Mouse (Mus musculus): ENCODE data around the gene Hic1. TPM values are rescaled to one million over a fixed set of nuclear protein-coding genes. Genes with fewer than 3 reads are reported as not detected.
A peak's percentile ranks its signal among the peaks of the same experiment; 100 is the strongest.

Gene Hic1
- polyA plus RNA-seq, 1 experiment from 2014 or later = 1.8 TPM

DNA sequence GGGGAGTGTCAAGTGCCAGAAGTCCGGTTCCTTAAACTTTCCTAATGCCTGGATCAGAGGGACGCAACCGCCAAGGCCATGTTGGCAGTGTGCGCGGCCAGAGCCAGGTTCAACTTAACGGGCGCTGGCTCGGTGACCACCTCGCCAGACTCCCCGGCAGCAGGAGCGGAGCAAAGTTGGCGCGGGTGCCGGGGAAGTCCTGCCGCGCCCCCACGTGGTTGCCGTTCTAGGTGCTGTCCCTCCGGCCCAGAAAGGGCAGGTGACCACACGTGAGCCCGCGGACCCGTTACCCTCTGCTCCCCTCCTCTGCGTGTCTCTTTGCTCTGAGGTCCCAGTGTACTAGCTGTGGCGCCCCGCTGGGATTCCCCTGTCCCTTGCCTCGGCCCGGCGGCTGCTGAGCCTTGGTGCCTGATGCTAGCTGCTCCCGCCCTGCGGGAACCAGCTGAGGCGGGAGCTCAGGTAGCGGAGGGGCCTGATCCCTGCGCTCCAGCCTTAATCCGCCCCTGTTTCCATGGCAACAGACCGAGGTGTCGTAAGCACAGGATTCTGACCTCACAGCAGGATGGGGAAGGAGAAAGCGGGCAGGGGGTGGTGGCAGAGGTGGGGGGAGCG lies 25.6 kb upstream of the Hic1 start:
- WGBS = 0% methylated on average over 39 of the region's 39 CpGs
- ATAC-seq = peak; percentile 47; the same call in 1 of the 2 replicates
- Histone ChIP-seq H3K27ac (ENCODE audit: low read length) (peak overlapping the region; percentile 74), H3K9ac (ENCODE audit: low read depth, low read length) (peak overlapping the region; percentile 72), H3K27me3 (ENCODE audit: control insufficient read depth, insufficient read depth, low read depth, low read length) (no peaks in the 10 kb centered on the region), H3K4me3 (ENCODE audit: low read depth, low read length) (peak overlapping the region; percentile 64), H3K4me1 (ENCODE audit: control insufficient read depth, insufficient read depth, low read length) (peaks cover 25% of the 10 kb centered on the region), H3K4me2 (ENCODE audit: low read length) (peak overlapping the region; percentile 57), H3K36me3 (ENCODE audit: control insufficient read depth, insufficient read depth, low read length) (no peaks in the 10 kb centered on the region), H3K9me3 (replicated peaks; ENCODE audit: control insufficient read depth, low read length, poor library complexity, severe bottlenecking) (no peaks in the 10 kb centered on the region)

DNA sequence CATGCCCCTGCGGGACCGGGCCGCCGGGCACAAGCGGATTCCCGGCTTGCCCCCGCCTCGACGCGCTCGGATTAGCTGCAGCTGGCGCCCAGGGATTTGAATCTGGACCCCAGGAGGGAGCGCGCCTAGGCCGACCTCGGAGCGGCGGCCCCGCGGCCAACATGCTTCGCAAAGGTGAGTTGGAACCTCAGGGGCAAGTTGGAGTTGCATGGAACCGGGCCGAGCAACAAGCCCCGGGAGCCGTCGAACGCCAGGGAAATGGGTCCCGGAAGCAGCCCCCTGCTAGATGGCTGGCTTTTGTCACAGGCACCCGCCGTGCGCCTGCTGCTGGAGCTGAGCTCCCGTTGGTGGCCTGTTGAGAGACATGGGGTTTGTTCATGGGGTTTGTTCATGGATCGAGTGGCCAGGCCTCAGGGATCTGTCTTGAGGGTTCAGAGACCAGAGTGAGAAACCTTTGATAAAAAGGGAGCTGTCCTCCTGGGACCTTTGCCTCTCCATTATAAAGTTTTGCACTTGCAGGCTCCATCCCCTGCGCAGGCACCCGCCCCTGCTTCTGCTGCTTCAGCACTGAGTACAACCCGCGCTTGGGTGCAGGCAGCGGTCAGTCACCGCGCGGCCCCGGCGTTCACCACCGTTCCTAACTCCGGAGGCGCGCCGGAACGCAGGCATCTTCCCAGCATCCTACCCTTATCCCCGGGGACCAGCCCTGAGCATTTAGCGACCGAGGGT lies 25.0 kb upstream of the Hic1 start:
- Histone ChIP-seq H3K4me2 (ENCODE audit: low read length) (peak overlapping the region; percentile 57), H3K4me1 (ENCODE audit: control insufficient read depth, insufficient read depth, low read length) (peaks cover 31% of the 10 kb centered on the region), H3K9me3 (replicated peaks; ENCODE audit: control insufficient read depth, low read length, poor library complexity, severe bottlenecking) (no peaks in the 10 kb centered on the region), H3K9ac (ENCODE audit: low read depth, low read length) (peak overlapping the region; percentile 72), H3K27me3 (ENCODE audit: control insufficient read depth, insufficient read depth, low read depth, low read length) (no peaks in the 10 kb centered on the region), H3K36me3 (ENCODE audit: control insufficient read depth, insufficient read depth, low read length) (no peaks in the 10 kb centered on the region), H3K4me3 (ENCODE audit: low read depth, low read length) (peak overlapping the region; percentile 64), H3K27ac (ENCODE audit: low read length) (peak overlapping the region; percentile 74)
- ATAC-seq = no peak
- under 1% methylated on average over 49 of the region's 52 CpGs for WGBS

DNA sequence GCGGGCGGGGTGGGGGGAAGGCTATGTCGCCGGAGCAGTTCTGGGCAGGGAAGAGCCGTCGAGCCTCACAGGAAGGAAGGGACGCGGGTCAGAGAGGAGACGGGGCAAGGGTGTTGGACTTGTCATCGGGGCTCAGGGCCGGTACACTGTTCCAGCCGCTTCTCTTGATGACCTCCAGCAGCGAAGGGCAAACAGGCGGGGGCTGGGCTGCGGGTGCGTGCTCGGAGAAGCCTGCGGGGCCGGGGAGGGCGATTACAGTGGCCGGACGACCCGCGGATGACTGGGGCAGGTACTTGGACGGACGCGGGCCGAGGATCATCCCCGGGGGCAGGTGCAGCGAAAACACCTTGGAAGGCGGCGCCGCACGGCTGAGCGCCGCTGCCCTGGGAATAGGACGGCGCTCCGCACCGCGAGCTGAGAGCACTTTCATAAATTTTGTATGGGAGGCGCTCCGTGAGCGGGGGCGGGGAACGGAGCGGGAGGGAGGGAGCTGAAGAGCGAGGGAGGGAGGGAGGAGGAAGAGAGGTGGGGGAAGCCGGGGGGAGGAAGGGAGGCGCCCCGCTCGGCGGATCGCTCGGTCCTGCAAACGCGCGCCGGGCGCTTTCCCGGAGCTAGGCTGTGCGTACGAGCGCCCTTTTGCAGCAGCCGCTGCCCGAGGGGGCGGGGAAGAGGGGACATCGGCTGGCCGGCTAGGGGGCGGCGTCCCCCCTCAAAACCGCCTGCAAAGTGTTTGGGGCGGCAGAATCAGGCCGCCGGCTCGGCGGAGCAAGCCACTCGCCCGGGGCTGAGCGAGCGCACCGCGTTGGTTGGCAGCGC lies 24.1 kb upstream of the Hic1 start, which contains the start of gene Rtn4rl1:
Rtn4rl1 (plus strand) TSS at position 528 of the 816 bp plus-strand sequence.
- ATAC-seq = 0 out of 2 replicates have a peak, but pooled peaks have one; percentile 5
- Histone ChIP-seq H3K27ac (ENCODE audit: low read length) (peak within 1 kb of the TSS; percentile 74), H3K9ac (ENCODE audit: low read depth, low read length) (peak within 1 kb of the TSS; percentile 72), H3K4me3 (ENCODE audit: low read depth, low read length) (peak within 1 kb of the TSS; percentile 64), H3K27me3 (ENCODE audit: control insufficient read depth, insufficient read depth, low read depth, low read length) (no peaks in the 10 kb centered on the region), H3K36me3 (ENCODE audit: control insufficient read depth, insufficient read depth, low read length) (no peaks in the 10 kb centered on the region), H3K4me1 (ENCODE audit: control insufficient read depth, insufficient read depth, low read length) (peaks cover 34% of the 10 kb centered on the region), H3K4me2 (ENCODE audit: low read length) (peak within 1 kb of the TSS; percentile 57), H3K9me3 (replicated peaks; ENCODE audit: control insufficient read depth, low read length, poor library complexity, severe bottlenecking) (no peaks in the 10 kb centered on the region)
- under 1% methylated on average over 77 of the region's 84 CpGs for WGBS

DNA sequence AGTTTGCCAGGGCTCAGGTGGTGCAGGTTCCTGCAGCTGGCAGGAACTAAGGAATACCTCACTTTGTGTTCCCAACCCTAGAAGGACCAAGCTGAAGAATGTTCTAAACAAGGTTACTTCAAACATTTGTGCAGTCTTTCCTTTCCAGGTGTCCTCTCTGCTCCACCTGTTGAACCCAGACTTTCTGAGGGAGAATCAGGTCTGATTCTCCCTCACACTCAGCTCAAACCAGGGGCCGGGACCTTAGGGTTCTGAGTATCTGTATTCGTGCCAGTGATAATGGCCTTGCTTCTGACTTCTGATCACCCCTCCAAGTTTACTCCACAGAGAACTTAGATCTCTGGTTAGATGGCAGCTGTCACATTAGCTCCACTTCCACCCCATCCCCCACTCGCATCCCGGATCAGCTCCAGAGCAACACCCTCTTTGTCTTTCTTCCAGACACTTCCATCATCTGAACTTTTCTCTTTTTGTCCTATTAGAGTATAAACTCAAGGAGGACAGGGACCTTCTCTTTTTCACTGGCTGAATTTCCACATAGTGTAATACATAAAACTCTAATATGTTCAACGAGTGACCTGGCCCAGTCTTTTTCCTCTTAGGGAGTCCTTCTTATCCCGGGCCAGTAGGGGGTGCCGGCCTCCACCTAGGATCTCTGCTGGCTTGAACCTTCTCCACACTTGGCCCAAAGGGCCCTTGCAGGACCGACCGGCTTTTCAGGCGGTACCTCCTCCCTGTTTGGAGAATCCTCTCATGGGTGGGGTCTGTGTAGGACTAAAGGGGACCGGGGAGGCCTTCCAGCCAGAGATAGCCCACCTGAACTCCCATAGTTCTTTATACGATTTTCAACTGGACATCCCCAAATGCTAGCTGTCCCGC lies 23.3 kb upstream of the Hic1 start:
- Histone ChIP-seq H3K4me1 (ENCODE audit: control insufficient read depth, insufficient read depth, low read length) (peaks cover 33% of the 10 kb centered on the region), H3K4me3 (ENCODE audit: low read depth, low read length) (peak overlapping the region; percentile 64), H3K27me3 (ENCODE audit: control insufficient read depth, insufficient read depth, low read depth, low read length) (no peaks in the 10 kb centered on the region), H3K27ac (ENCODE audit: low read length) (peak overlapping the region; percentile 74; the same call in 1 of the 2 replicates), H3K36me3 (ENCODE audit: control insufficient read depth, insufficient read depth, low read length) (no peaks in the 10 kb centered on the region), H3K4me2 (ENCODE audit: low read length) (peak overlapping the region; percentile 57), H3K9me3 (replicated peaks; ENCODE audit: control insufficient read depth, low read length, poor library complexity, severe bottlenecking) (no peaks in the 10 kb centered on the region), H3K9ac (ENCODE audit: low read depth, low read length) (peak overlapping the region; percentile 72)
- peak; percentile 25; the same call in 1 of the 2 replicates for ATAC-seq
- WGBS = 22% methylated on average over 13 of the region's 13 CpGs

DNA sequence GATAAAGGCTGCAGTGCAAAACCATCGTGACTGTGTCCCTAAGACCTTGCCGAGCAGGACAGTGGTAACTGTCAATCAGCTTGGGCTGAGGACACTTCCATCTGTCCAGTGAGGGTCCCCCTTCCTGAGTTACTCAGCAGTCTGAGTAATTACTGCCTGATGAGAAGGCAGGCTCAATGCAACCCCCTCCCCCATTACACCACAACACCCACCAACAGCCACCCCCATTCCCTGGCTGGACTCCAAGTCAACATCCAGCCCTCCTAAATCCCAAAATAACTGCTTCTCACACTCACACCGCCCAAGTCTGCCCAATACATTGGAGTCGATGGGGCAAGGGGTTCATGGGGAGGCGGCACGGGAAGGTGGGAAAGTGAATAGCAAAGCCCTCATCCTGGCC lies 22.5 kb upstream of the Hic1 start:
- Histone ChIP-seq H3K4me3 (ENCODE audit: low read depth, low read length) (no peak overlapping the region), H3K36me3 (ENCODE audit: control insufficient read depth, insufficient read depth, low read length) (no peaks in the 10 kb centered on the region), H3K9ac (ENCODE audit: low read depth, low read length) (no peak overlapping the region), H3K4me1 (ENCODE audit: control insufficient read depth, insufficient read depth, low read length) (peaks cover 29% of the 10 kb centered on the region), H3K27me3 (ENCODE audit: control insufficient read depth, insufficient read depth, low read depth, low read length) (no peaks in the 10 kb centered on the region), H3K4me2 (ENCODE audit: low read length) (no peak overlapping the region), H3K9me3 (replicated peaks; ENCODE audit: control insufficient read depth, low read length, poor library complexity, severe bottlenecking) (no peaks in the 10 kb centered on the region), H3K27ac (ENCODE audit: low read length) (no peak overlapping the region)
- ATAC-seq = no peak
- WGBS = 53% methylated on average over 6 of the region's 6 CpGs

DNA sequence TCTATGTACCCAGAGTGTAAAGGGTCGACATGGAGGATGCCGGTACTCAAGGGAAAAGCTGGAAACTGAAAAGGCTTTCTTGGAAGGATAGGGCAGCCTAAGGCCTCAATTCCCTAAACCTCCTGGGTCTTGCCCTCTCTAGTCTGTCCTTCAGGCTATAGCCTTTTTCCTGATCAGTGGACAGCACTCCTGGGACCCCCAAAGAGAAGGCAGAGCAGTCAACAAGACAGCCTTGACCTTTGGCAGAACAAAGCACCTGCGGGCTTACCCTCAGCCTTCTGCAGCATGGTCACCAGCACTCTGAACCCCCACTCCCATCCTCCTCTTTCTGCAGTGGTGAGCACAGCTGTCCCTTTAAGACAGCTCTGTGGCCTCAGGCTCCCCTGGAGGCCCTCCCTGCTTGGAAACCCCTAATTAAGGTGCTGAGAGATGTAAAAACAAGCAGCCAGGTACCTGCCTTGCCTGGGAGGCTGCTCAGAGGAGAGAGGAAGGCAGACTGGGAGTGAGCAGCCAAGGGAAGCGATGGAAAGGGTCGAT lies 21.7 kb upstream of the Hic1 start, which contains the start of gene Dph1:
Dph1 (minus strand) TSS at position 337 of the 537 bp plus-strand sequence.
- 43% methylated on average over 5 of the region's 5 CpGs for WGBS
- Histone ChIP-seq H3K4me2 (ENCODE audit: low read length) (peak within 1 kb of the TSS; percentile 79), H3K27ac (ENCODE audit: low read length) (no peak within 1 kb of the TSS; the same call in 1 of the 2 replicates), H3K9me3 (replicated peaks; ENCODE audit: control insufficient read depth, low read length, poor library complexity, severe bottlenecking) (no peaks in the 10 kb centered on the region), H3K27me3 (ENCODE audit: control insufficient read depth, insufficient read depth, low read depth, low read length) (no peaks in the 10 kb centered on the region), H3K4me3 (ENCODE audit: low read depth, low read length) (peak within 1 kb of the TSS; percentile 70), H3K9ac (ENCODE audit: low read depth, low read length) (peak within 1 kb of the TSS; percentile 67), H3K36me3 (ENCODE audit: control insufficient read depth, insufficient read depth, low read length) (no peaks in the 10 kb centered on the region), H3K4me1 (ENCODE audit: control insufficient read depth, insufficient read depth, low read length) (peaks cover 21% of the 10 kb centered on the region)
- ATAC-seq = 0 out of 2 replicates have a peak, but pooled peaks have one; percentile 6

DNA sequence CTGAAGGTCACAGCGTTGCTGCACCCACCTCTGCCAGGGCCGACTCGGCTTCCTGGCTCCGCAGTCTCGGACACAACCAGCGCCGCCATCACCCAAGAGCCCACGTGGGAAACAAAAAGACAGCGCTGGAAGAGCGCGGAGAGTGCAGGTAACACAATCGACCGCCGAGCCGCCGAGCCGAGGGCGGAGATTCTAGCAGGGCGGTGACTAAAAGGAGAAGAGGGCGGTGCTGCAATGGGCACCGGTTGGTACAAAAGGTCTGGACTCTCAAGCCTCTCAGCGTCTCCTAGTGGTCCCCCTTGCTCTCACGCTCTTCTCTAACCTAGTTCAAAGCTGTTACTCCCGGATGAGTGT lies 21.0 kb upstream of the Hic1 start:
- ATAC-seq = peak; percentile 70
- Histone ChIP-seq H3K9me3 (replicated peaks; ENCODE audit: control insufficient read depth, low read length, poor library complexity, severe bottlenecking) (no peaks in the 10 kb centered on the region), H3K36me3 (ENCODE audit: control insufficient read depth, insufficient read depth, low read length) (no peaks in the 10 kb centered on the region), H3K27me3 (ENCODE audit: control insufficient read depth, insufficient read depth, low read depth, low read length) (no peaks in the 10 kb centered on the region), H3K4me3 (ENCODE audit: low read depth, low read length) (peak overlapping the region; percentile 70), H3K4me1 (ENCODE audit: control insufficient read depth, insufficient read depth, low read length) (peaks cover 15% of the 10 kb centered on the region), H3K4me2 (ENCODE audit: low read length) (peak overlapping the region; percentile 79), H3K9ac (ENCODE audit: low read depth, low read length) (peak overlapping the region; percentile 67), H3K27ac (ENCODE audit: low read length) (no peak overlapping the region; the same call in 1 of the 2 replicates)
- WGBS = under 1% methylated on average over 24 of the region's 24 CpGs
